Mouse (Mus musculus) embryonic fibroblast, embryonic 13.5 days (primary cell): ENCODE data around the gene Umad1.

Experiments used
- CTCF ChIP-seq: IDR thresholded peaks from 2 replicates; pipeline ENCODE4 v1.5.1; 2011; ENCODE audit warnings: mild to moderate bottlenecking, control low read depth, low read length, moderate library complexity, borderline replicate concordance; ENCODE audit not compliant: insufficient read depth
- POLR2A ChIP-seq: IDR thresholded peaks from 2 replicates; pipeline ENCODE4 v1.6.1; 2011; ENCODE audit warnings: low read depth, mild to moderate bottlenecking, control low read depth, low read length, moderate library complexity

DNA sequence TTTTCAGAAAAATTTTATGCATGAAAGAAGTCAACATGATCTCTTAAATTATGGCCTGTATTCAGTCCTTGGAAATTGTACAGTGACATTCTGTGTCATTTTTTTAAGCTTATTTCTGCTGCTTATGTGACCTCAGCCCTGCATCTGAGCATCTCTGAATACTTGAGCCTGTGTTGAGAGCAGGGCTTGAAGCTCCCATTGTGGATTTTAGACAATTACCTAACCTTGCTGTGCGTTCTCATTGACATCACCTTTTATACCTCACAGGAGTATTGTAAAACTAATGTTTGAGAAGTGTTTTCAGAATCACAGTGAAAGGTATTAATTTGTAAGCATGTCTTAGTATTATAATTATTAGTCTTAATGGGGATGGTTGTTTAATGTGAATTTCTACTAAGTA lies 140.6 kb downstream of the Umad1 start:
- TF ChIP-seq POLR2A: no peak
- TF ChIP-seq CTCF: no peak
